Mouse (Mus musculus): ENCODE results near the gene Pde4d. TPM values are rescaled to one million over a fixed set of nuclear protein-coding genes. Genes with fewer than 3 reads are reported as not detected.

Pde4d gene
- total RNA-seq, 2 experiments from 2014 or later: 29.1 to 38.7 TPM

GRCm38 (mm10) chr13:109354017-109354416 is 904.3 kb downstream of the Pde4d start:
- no peak for ATAC-seq (replicated peaks; ENCODE audit: poor library complexity)

DNA sequence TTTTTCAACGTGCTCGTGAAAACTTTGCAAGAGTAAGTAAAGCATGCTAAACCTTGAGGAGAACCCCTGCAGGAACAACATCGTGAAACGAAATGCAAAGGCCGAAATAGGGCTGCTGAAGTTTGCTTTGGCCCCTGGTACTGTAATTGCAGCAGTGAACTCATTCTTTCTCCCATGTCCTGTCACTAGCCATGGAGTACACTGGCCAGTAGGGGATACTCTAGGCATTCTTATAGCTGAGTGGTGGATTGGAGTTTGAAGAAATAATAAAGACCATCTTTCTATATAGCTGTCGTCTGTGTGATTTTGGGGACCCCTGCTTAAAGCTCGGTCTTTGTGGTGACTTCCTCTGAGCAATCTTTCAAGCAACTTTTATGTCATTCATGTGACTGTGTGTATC is 906.5 kb downstream of the Pde4d start:
- ATAC-seq (replicated peaks; ENCODE audit: poor library complexity): no peak

DNA sequence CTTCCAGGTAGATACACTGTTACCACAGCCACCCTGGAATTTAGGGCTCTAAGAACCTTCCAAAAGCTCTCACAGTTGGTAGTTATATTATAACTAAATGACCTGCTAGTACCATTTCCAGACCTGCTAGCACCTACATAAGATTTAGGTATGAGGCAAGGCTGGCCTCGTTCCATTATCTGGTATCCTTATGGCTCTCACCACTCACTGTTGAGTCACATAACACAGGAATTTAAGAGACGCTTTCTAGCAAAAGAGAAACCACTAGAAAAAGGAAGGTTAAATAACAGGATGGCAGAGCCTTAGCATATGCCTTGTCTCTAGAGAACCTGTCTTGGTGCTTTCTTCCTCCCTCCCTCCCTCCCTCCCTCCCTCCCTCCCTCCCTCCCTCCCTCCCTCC is 910.2 kb downstream of the Pde4d start:
- no peak for ATAC-seq (replicated peaks; ENCODE audit: poor library complexity)

- no peak for ATAC-seq (replicated peaks; ENCODE audit: poor library complexity)
Measured at GRCm38 (mm10) chr13:109362340-109362739, 912.6 kb downstream of the Pde4d start.

- ATAC-seq (replicated peaks; ENCODE audit: poor library complexity): no peak
Measured at GRCm38 (mm10) chr13:109374465-109374864, 924.7 kb downstream of the Pde4d start.

DNA sequence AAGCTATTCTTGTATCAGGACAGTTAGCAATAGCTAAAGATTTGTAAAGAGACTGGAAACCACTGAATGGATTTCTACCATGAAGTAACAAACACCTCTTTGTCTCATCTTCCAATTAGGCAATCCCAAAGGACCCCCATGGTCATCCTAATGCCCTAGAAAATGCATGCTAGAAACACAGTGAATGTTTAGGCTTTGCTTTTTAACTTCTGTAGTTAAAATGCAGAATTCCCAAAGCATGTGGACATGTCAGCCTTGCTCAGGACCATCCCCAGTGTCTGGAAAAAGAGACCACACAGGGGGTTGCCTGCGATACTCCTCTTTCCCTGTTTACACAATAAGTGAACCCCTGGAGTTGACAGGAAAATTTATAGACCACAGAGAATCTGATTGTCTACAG is 926.9 kb downstream of the Pde4d start:
- no peak for ATAC-seq (replicated peaks; ENCODE audit: poor library complexity)

- no peak for ATAC-seq (replicated peaks; ENCODE audit: poor library complexity)
Measured at GRCm38 (mm10) chr13:109380149-109380548, 930.4 kb downstream of the Pde4d start.

- no peak for ATAC-seq (replicated peaks; ENCODE audit: poor library complexity)
Measured at GRCm38 (mm10) chr13:109388626-109389220, 939.0 kb downstream of the Pde4d start.

DNA sequence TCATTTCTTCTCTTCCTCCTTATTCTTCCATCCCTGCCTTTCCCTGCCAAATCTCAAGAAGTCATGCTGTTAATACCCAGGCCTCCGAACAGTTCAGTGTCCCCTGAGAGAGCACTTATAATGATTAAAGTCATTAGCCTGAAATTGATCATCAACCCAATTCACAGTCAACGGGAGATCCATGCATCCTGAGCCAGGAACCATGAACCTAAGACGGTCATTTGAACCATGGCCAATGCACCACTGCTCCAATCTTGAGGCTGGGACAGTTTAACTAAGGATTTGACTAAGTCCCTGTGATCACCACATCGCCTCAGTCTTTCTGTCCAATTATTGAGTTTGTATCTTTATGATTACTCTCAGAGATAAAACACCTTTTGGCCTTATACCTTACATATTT is 952.6 kb downstream of the Pde4d start:
- ATAC-seq (replicated peaks; ENCODE audit: poor library complexity): no peak

GRCm38 (mm10) chr13:109402936-109403335 is 953.2 kb downstream of the Pde4d start:
- ATAC-seq (replicated peaks; ENCODE audit: poor library complexity): no peak

DNA sequence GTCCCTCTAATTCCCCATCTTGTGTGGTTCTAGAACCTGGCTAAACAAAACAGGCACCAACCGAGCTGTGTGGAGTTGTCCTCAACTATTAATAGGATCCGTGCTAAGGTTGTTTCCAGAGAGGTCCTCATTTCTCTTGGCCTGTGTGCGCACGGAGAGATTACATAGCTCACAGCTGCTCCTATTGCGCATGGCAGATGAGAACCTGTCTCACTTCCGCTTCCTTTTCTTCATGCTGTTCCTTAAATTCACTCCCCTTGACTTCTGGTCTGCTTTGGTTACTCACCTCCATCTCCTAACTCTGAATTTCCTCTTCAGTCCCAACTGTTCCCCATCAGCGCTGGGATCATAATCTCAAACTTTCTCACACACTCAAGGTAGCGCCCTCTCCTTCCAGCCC is 956.6 kb downstream of the Pde4d start:
- ATAC-seq (replicated peaks; ENCODE audit: poor library complexity): peak; percentile 50; the same call in 1 of the 2 replicates

GRCm38 (mm10) chr13:109407371-109407770 is 957.6 kb downstream of the Pde4d start:
- no peak for ATAC-seq (replicated peaks; ENCODE audit: poor library complexity)

DNA sequence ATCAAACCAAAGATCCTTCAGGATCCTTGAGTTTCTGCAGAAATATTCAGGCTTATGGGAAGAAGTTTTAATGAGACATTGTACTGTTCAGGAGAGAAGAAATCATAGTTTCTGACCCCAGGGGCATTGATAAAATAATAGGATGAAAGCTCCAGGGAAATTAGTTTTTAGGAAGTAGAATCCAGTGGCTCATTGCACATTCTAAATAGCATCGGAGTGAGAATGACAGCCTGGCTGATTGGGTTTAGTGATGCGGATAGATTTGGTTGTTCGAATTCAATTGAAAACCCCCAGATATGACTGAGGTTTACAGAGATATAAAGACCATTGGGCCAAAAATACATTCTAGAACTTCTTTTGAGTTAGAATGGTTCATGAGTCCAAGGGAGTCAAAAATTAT is 970.7 kb downstream of the Pde4d start:
- no peak for ATAC-seq (replicated peaks; ENCODE audit: poor library complexity)

DNA sequence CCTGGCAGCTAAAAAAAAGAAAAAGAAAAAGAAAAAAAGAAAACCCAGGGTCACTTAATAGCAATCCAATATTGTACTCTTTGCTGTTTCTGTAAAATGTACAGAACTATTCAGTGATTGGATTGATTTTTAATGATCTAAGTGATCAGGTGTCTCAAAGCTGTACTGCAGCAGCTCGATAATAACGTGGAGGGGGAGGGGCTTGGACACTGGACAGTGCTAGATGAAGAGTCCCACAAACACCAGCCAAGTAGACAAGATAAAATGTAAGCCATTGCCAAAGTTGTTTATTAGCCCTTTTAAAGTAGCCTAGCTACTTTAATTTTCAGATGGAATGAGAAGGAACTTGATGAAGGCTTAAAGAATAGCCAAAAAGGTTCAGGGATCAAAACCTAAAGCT is 975.2 kb downstream of the Pde4d start:
- no peak for ATAC-seq (replicated peaks; ENCODE audit: poor library complexity)

DNA sequence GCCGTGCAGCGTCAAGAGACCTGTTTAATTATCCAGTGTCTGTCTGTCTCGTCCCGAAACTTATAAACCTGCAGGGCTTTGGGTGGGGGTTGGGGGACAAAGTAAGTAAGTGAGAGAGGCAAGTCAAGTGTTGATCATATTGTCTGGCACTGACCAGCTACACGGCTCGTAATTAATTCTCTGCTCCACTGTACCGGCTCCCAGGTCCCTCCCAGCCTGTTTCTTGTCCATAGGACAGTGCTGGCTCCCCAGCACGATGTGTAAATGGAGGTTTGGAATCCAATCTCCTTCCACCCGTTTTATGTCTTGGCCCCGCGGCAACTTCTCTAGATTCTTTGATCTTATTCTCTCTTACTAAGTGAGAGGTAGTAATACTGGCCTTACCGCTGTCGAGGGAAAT is 975.8 kb downstream of the Pde4d start:
- ATAC-seq (replicated peaks; ENCODE audit: poor library complexity): no peak

DNA sequence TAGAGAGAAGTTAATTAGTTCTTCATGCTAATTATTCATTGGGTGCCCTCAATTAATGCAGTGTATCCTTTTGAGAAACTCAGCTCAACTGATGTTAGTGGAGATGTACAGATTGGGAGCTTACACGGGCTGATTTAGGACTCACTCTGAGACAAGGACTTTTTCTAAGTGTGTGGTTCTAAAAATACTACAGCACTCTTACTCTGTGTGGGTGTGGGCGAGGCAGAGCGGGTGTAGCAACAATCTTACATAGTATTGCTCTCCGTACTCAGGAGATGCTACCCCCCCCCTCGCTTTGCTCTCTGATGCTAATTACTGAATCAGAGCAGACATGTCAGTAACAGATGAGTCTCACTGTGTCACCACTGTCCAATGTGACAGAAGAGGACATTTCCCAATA is 976.3 kb downstream of the Pde4d start:
- no peak for ATAC-seq (replicated peaks; ENCODE audit: poor library complexity)

DNA sequence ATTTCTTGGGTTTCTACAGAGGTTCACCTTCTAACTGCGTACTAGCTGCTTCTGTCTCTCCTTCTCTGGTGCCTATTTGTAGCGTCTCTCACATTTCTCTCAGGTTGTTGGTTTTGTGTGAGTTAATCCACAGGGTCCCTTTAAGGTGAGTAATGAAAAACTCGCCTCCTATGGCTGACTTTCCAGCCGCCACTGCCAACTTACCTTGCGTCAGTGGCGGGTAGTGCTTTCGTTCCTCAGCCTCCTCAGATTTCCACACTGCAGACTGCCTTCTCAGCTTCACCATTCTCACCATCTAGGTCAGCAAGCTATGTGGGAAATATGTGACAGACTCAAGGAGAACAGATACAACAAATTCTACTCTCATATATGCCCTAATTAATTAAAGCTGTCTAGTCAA is 977.8 kb downstream of the Pde4d start:
- ATAC-seq (replicated peaks; ENCODE audit: poor library complexity): no peak

DNA sequence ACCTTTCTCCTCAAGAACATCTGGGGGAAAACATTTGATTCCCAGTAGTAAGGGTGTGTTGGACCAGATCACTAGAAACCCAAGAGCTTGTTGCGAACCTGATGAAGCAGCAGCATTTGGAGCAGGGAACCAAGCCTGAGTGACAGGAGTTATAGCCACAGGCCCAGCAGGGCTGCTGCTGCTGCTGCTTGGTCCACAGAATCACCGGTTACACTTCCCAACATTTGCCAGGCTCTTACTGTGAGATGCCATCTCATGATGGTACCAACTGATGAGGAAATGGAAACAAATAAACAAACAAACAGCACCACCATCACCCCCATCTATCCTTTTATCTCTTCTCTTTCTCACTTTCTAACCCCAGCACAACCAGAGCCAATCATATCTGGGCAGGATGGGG is 979.8 kb downstream of the Pde4d start:
- no peak for ATAC-seq (replicated peaks; ENCODE audit: poor library complexity)

GRCm38 (mm10) chr13:109437231-109437776 is 987.6 kb downstream of the Pde4d start:
- peak; percentile 44 for ATAC-seq (replicated peaks; ENCODE audit: poor library complexity)

GRCm38 (mm10) chr13:109439436-109440161 is 989.9 kb downstream of the Pde4d start:
- ATAC-seq (replicated peaks; ENCODE audit: poor library complexity): no peak

- ATAC-seq (replicated peaks; ENCODE audit: poor library complexity): peak; percentile 59
Measured at GRCm38 (mm10) chr13:109440331-109440730, 990.6 kb downstream of the Pde4d start.

- peak; percentile 74 for ATAC-seq (replicated peaks; ENCODE audit: poor library complexity)
Measured at GRCm38 (mm10) chr13:109440881-109441280, 991.1 kb downstream of the Pde4d start.
